ENCODE assay signal across 18 mouse cellular contexts in genomic region chr19:42118596-42118995, GRCm38 (mm10). TPM values are rescaled to one million over a fixed set of nuclear protein-coding genes. Genes with fewer than 3 reads are reported as not detected.
"Had no signal": no experiment of that assay in that cellular context is flagged by ENCODE, and none has a peak within 500 bp of the region (broad histone marks: within the 10 kb centered on the region; RNA-seq: fewer than 3 reads in every experiment).

No protein-coding gene starts in this region.

- H3K4me2 ChIP-seq: limb, embryonic 15.5 days; lung, embryonic 15.5 days; midbrain, embryonic 11.5 days; midbrain, embryonic 15.5 days; neural tube, embryonic 13.5 days had no signal

- ATAC-seq: intestine, embryonic 16.5 days; midbrain, embryonic 15.5 days had no signal

- H3K27me3 ChIP-seq: limb, embryonic 15.5 days; lung, embryonic 15.5 days; megakaryocyte, embryonic 14.5 days; midbrain, embryonic 15.5 days; neural tube, embryonic 13.5 days had no signal

- H3K9ac ChIP-seq: limb, embryonic 15.5 days; lung, embryonic 15.5 days; midbrain, embryonic 15.5 days; neural tube, embryonic 13.5 days had no signal

- H3K4me1 ChIP-seq: limb, embryonic 15.5 days; lung, embryonic 15.5 days; megakaryocyte, embryonic 14.5 days; midbrain, embryonic 15.5 days; neural tube, embryonic 13.5 days had no signal

- H3K27ac ChIP-seq: limb, embryonic 15.5 days; lung, embryonic 15.5 days; macrophage; midbrain, embryonic 15.5 days; neural tube, embryonic 13.5 days had no signal

- H3K9me3 ChIP-seq: limb, embryonic 15.5 days; lung, embryonic 15.5 days; megakaryocyte, embryonic 14.5 days; midbrain, embryonic 15.5 days; neural tube, embryonic 13.5 days had no signal

- DNase-seq: kidney, adult 2 months; kidney, postnatal 25 days; layer of hippocampus, postnatal 36 days; lung, postnatal 14 days; retina, postnatal 1 day; right cerebral cortex, postnatal 4 days; spleen, adult 18-20 months; thymus, adult 18-20 months; thymus, postnatal 14 days had no signal

- H3K4me3 ChIP-seq: limb, embryonic 15.5 days; lung, embryonic 15.5 days; megakaryocyte, embryonic 14.5 days; midbrain, embryonic 15.5 days; neural tube, embryonic 13.5 days had no signal

RNA-seq across cellular contexts. Expression of gene Morn4, which starts 32.4 kb away (rescaled TPM):
- total RNA-seq: monocyte, adult 5-6 weeks had no signal
